Mouse (Mus musculus) right cerebral cortex, postnatal 25 days (tissue): ENCODE results near the gene Manba.

ENCODE experiments used
- DNase-seq: peaks from one replicate; pipeline ENCODE4 v3.0.0; 2022

Manba gene

DNA sequence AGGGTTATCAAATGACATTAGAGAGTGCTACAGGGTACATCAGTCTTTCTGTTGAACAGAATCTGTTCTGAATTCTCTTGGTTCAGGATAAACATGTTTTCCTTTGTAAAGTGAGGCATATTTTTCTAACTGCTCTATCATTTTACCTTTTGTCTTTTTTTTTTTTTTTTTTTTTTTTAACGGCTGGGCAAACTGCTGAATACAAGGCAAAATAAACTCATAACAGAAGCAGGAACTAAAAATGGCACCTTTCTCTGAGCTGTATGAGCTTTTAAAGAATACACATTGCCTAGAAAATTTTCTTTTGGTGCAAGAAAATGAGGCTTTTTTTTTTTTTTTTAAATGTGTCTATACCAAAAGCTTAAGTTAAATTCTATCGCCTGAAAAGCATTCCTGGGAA lies 100.6 kb downstream of the Manba start:
- DNase-seq: no peak

GRCm38 (mm10) chr3:135586471-135586880 lies 101.1 kb downstream of the Manba start:
- no peak for DNase-seq

DNA sequence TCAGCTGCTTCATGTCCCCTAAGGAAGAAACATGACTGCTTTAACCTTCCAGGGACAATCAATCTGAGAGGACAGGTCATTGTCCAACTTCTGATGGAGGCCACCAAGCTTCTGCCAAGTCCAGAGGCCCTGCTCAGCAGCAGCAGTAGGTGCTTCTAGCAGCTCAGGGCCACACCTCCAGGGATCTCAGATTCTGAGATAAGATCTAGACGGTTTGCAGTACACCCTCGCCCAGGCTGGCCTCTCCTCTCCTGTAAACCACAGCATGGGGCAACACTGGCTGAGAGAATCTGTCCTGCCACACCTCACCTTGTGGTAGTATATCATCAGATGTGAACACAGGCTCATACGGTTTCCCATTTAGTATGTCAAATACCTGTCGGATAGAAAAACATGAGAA lies 105.1 kb downstream of the Manba start:
- no peak for DNase-seq

DNA sequence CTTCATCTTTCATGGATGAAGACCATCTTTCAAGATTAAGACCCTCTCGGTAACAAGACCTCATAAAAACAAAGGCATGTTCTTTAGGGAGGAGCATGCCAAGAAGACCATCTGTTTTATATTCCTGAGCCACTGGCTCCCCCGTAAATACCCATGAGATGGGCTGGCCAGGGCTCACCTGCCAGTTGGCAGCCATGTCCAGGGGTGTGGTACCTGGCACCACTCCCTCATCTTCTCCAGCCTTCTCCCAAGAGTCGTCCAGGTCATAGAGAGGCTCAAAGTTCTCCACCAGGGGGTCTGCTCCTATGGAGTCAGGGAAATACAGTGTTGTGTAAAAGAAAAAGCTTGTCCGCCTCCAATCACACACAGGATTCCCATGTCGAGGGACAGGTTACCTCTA lies 106.0 kb downstream of the Manba start:
- DNase-seq: no peak

DNA sequence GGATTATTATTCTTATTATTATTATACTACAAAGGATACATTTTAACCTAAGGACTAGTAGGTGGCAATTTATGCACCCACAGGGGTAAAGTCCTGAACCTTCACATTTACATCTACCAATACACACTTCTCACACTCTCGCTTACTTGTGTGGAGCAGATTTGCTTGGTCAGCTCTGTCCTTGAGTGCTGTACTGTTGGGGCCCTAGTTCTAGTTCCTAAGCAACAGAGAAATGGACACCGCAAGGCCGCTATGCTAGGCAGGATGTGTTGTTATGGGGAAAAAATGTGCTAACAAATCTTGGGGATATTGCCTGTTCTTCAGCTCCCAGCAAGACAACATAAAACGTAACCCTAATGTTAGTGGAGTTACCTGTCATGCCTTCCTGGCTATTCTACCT lies 106.6 kb downstream of the Manba start:
- DNase-seq: no peak

- DNase-seq: no peak
Observed at GRCm38 (mm10) chr3:135594238-135594917, 109.0 kb downstream of the Manba start.

DNA sequence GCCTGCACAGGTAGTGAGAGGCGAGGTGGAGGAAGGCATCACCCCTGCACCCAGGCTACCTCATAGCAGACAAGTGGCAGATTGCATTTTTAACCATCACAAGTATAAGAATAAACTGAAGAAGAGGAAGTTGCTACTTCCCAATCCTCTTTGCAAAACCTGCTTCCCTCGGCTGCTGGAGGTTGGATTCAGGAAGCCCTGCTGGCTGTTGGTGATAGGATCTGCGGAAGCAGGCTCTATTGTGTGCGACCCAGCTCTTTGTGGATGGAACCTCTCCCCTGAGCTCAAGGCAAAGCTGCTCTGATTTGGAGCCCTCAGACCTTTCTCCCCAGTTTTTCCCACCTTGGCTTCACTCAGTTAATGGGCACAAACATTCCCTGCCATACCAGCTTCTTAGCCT lies 111.6 kb downstream of the Manba start:
- no peak for DNase-seq

- DNase-seq: no peak
Observed at GRCm38 (mm10) chr3:135598355-135598754, 112.9 kb downstream of the Manba start.

DNA sequence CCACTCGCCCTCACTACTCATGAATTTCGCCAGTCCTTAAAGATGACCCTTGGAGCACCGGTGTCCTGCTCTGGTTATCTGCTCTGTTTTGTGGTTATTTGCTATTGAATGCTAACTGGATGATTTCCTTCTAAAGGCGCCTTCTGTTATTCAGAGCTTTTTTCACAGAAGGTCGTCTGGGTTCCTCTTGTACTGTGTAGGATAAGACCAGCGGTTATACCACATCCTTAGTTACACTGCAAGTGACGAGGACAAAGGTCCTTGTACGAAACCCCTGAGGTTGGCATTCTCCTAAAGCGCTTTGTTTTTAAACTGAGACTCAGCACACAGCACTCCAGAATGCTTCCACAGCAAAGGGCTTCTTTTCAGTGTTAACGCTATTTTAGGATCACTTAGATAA lies 117.3 kb downstream of the Manba start:
- no peak for DNase-seq

DNA sequence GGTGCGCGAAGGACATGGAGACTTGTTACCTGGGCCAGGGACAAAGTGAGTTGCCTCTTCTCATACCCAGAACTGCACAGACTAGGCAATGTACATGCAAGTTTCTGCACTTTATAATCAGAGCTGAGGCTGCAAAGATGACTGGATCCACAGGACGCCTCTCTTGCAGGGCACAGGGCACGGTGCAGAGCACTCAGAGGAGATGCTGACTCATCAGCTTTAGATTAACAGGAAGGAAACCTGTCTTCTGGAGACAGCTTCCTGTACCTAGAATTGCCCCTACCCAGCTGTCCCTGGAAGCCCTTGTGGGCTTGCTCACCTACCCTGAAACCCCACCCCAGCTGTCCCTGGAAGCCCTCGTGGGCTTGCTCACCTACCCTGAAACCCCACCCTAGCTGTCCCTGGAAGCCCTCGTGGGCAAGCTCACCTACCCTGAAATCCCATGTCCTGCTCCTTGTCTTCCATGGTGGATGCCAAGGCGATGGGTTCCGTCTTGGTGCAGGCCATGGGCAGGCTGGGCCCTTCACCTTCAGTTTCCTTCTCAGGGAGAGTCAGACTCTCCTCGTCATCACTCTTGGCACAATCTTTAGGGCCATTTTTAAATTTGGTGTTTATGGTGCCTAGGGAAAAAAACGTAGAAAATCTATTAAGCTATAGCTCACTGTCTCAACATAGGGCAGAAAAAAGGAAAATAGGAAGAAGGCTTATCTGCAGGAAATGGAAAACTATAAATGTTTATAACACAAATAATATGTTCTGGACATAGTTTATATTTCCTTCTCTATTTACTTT lies 119.4 kb downstream of the Manba start:
- no peak for DNase-seq

DNA sequence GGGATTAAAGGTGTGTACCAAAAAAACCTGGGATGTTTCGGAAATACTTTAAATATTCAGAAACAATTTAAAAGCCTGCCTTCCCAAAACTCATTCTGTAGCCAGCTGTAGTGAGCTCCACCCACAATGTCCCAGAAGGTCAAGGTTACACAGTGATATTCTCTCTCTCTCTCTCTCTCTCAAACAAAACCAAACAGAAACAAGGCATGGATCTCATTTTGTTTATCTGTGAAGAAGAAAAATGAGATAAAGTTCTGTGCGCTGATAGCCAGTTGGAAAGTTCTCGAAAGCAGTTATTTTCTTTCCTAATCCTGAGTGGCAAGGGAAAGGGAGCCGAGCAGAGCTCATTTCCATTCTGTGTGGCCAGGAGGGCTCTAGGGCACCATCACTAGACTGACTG lies 120.1 kb downstream of the Manba start:
- no peak for DNase-seq

- DNase-seq: no peak
Observed at GRCm38 (mm10) chr3:135606592-135606991, 121.2 kb downstream of the Manba start.

GRCm38 (mm10) chr3:135607021-135607420 lies 121.6 kb downstream of the Manba start:
- no peak for DNase-seq

DNA sequence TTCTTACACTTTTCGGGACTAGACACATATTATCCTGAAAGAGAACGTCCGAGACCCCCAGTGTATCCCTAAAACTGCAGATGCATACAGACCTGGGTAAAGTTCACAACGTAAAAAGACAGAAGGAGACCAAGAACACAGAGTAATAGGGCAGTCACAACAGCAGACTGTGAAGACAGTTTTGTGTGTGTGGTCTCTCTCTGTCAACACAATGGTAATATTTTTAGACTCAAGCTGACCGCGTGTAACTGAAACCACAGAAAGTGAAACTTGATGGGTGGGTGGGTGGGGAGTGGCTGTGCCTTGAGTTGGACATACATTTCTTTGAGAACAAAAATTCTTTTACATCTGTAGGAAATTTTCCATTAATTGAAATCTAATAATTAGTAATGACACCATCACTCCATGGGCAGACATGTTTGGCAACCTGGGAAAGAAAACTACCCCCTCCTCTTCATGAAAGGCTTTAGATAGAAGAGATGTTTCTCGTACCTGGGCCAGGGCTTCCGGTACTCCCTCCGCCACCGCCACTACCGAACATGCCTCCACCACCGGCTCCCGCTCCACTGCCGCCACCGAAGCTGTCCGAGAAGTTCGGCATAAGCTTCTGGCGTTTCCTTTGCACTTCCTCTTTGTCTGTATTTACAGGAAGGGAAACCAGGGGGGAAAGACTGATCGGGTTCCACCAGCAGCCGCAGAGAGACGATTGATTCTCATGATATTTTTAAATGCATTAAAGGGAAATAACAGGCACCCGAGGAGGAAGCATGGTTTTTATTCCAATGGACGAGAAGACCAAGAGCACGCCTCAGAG lies 122.5 kb downstream of the Manba start:
- DNase-seq: no peak

GRCm38 (mm10) chr3:135610221-135610620 lies 124.8 kb downstream of the Manba start:
- peak; percentile 63 for DNase-seq

GRCm38 (mm10) chr3:135614376-135614775 lies 129.0 kb downstream of the Manba start:
- no peak for DNase-seq

DNA sequence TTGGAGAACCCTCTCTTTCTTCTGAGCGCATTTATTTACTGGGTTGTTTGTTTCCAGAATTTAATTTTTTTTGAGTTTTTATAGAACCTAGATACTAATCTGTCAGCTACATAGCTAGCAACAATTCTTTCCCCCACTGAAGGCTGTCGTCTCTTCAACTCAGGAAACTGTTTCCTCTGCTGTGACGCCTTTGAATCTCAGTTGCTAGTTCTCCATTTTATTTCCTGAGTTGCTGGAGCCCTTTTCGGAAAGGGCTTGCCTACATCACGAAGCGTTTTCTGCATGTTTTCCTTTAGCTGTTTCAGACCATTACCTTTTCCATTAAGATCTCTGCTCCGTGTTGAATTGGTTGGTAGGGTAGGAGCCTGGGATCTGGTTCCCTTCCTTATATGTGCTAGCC lies 131.3 kb downstream of the Manba start:
- no peak for DNase-seq
